Mouse (Mus musculus): Measurements from ENCODE around the gene Ngb. TPM values are rescaled to one million over a fixed set of nuclear protein-coding genes. Genes with fewer than 3 reads are reported as not detected.
A peak's percentile ranks its signal among the peaks of the same experiment; 100 is the strongest.

Ngb gene
- total and polyA plus RNA-seq, 3 experiments = not detected

DNA sequence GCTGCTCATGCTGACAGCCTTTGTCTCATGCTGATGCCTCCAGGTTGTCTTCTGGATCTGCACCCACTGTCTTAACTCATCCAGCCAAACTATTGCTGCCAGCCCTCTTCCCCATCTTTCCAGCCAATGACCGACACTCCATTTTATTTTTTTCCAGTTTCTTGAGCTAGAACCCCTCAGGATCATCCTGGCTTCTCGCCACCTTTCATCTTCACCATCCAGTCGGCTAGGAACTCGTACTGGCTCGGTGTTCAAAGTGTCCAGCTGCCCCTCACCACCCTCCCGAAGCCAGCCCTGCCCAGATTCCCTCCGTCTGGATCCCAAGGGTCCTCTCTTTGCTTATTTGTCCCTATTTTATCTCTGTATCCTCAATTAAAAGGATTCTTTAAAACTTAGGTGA is 47.5 kb downstream of the Ngb start:
- peaks cover 82% of the 10 kb centered on the region for H3K27me3 ChIP-seq (replicated peaks)
- dilution Hi-C loops (cut with MboI; ENCODE audit: extremely low pct_ligation_motif_present, extremely low pct_unique_long_range_greater_than_20kb, low sequenced_read_pairs) (no loop called here), in situ Hi-C loops (cut with MboI; ENCODE audit: low pct_ligation_motif_present, low pct_unique_long_range_greater_than_20kb, low sequenced_read_pairs) (no loop called here)
- no peak for DNase-seq (ENCODE audit: extremely low read depth)
- no peak overlapping the region for H3K4me3 ChIP-seq (replicated peaks in 1 of 3; ENCODE audit: low read depth in 2 of 3, low read length in 2 of 3, poor library complexity in 1 of 3)
- H3K4me2 ChIP-seq (ENCODE audit: insufficient read depth, low read depth, poor library complexity, severe bottlenecking) = no peak overlapping the region
- H3K9me3 ChIP-seq (replicated peaks; ENCODE audit: low read length) = no peaks in the 10 kb centered on the region
- H3K9ac ChIP-seq (ENCODE audit: insufficient read depth, low read depth) = no peak overlapping the region
- no peaks in the 10 kb centered on the region for H3K4me1 ChIP-seq (ENCODE audit: control insufficient read depth in 1 of 2, insufficient read depth in 2 of 2)
- no peak overlapping the region for H3K27ac ChIP-seq (ENCODE audit: insufficient read depth, low read depth)
- no peak for TF ChIP-seq KAT2A (IDR thresholded peaks at IDR 0.05; ENCODE audit: insufficient replicate concordance, low read length)
- TF ChIP-seq MAZ (IDR thresholded peaks at IDR 0.05; ENCODE audit: low read depth, low read length) = no peak
- no peak for TF ChIP-seq RCOR1 (conservative IDR thresholded peaks at IDR 0.05; ENCODE audit: low read depth, low read length)
- no peak for TF ChIP-seq E2F4 (IDR thresholded peaks at IDR 0.05; ENCODE audit: insufficient replicate concordance, low read depth, low read length)
- TF ChIP-seq IRF4 (IDR thresholded peaks at IDR 0.05; ENCODE audit: low read depth, low read length) = no peak
- TF ChIP-seq HCFC1 (IDR thresholded peaks at IDR 0.05; ENCODE audit: low read depth, low read length) = no peak
- TF ChIP-seq CTCF (conservative IDR thresholded peaks at IDR 0.05 in 1 of 2, IDR thresholded peaks at IDR 0.05 in 1 of 2; ENCODE audit: low read depth in 2 of 2, low read length in 2 of 2) = no peak
- no peak for TF ChIP-seq SMC3 (IDR thresholded peaks at IDR 0.05; ENCODE audit: low read depth, low read length)
- no peak for TF ChIP-seq POLR2AphosphoS2 (IDR thresholded peaks at IDR 0.05; ENCODE audit: low read depth, low read length)
- no peak for TF ChIP-seq TCF12 (IDR thresholded peaks at IDR 0.05; ENCODE audit: low read depth, low read length)
- TF ChIP-seq TBP (conservative IDR thresholded peaks at IDR 0.05; ENCODE audit: low read depth, low read length) = no peak
- no peak for TF ChIP-seq ELF1 (IDR thresholded peaks at IDR 0.05; ENCODE audit: low read depth, low read length)
- no peaks in the 10 kb centered on the region for H3K36me3 ChIP-seq (replicated peaks in 1 of 2; ENCODE audit: control insufficient read depth in 1 of 2, insufficient read depth in 1 of 2, low read length in 1 of 2)
- H3K79me2 ChIP-seq (replicated peaks; ENCODE audit: control insufficient read depth, extremely low read depth, insufficient read depth, poor library complexity, severe bottlenecking) = no peaks in the 10 kb centered on the region

- Histone ChIP-seq H3K4me2 (ENCODE audit: insufficient read depth, low read depth, poor library complexity, severe bottlenecking) (no peak overlapping the region), H3K9ac (ENCODE audit: insufficient read depth, low read depth) (no peak overlapping the region), H3K79me2 (replicated peaks; ENCODE audit: control insufficient read depth, extremely low read depth, insufficient read depth, poor library complexity, severe bottlenecking) (no peaks in the 10 kb centered on the region), H3K4me3 (replicated peaks in 1 of 3; ENCODE audit: low read depth in 2 of 3, low read length in 2 of 3, poor library complexity in 1 of 3) (no peak overlapping the region), H3K4me1 (ENCODE audit: control insufficient read depth in 1 of 2, insufficient read depth in 2 of 2) (no peaks in the 10 kb centered on the region), H3K27me3 (replicated peaks) (peaks cover 79% of the 10 kb centered on the region), H3K36me3 (replicated peaks in 1 of 2; ENCODE audit: control insufficient read depth in 1 of 2, insufficient read depth in 1 of 2, low read length in 1 of 2) (no peaks in the 10 kb centered on the region), H3K27ac (ENCODE audit: insufficient read depth, low read depth) (no peak overlapping the region), H3K9me3 (replicated peaks; ENCODE audit: low read length) (no peaks in the 10 kb centered on the region)
- no peak for TF ChIP-seq TCF12 (IDR thresholded peaks at IDR 0.05; ENCODE audit: low read depth, low read length)
- TF ChIP-seq CHD2 (IDR thresholded peaks at IDR 0.05; ENCODE audit: low read length) = no peak
- TF ChIP-seq CTCF (conservative IDR thresholded peaks at IDR 0.05 in 1 of 2, IDR thresholded peaks at IDR 0.05 in 1 of 2; ENCODE audit: low read depth in 2 of 2, low read length in 2 of 2) = peak; percentile 86 to 87
- 0 out of 2 replicates have a peak, but pooled peaks have one; percentile 22 for TF ChIP-seq ELF1 (IDR thresholded peaks at IDR 0.05; ENCODE audit: low read depth, low read length)
- no peak for TF ChIP-seq JUN (IDR thresholded peaks at IDR 0.05; ENCODE audit: insufficient read depth, low read depth, low read length)
- no peak for TF ChIP-seq MXI1 (IDR thresholded peaks at IDR 0.05; ENCODE audit: low read depth, low read length)
- TF ChIP-seq USF1 (IDR thresholded peaks at IDR 0.05; ENCODE audit: low read depth, low read length) = no peak
- no peak for TF ChIP-seq POLR2AphosphoS2 (IDR thresholded peaks at IDR 0.05; ENCODE audit: low read depth, low read length)
- no peak for TF ChIP-seq GABPA (IDR thresholded peaks at IDR 0.05; ENCODE audit: insufficient replicate concordance, low read depth, low read length)
- no peak for TF ChIP-seq MAX (IDR thresholded peaks at IDR 0.05; ENCODE audit: low read length)
- TF ChIP-seq ZC3H11A (IDR thresholded peaks at IDR 0.05; ENCODE audit: low read depth, low read length) = peak; percentile 38
- 0 out of 2 replicates have a peak, but pooled peaks have one; percentile 26 for TF ChIP-seq SIN3A (IDR thresholded peaks at IDR 0.05; ENCODE audit: low read length)
- no peak for TF ChIP-seq MEF2A (IDR thresholded peaks at IDR 0.05; ENCODE audit: borderline replicate concordance, low read depth, low read length)
- peak; percentile 75 for TF ChIP-seq SMC3 (IDR thresholded peaks at IDR 0.05; ENCODE audit: low read depth, low read length)
- TF ChIP-seq RAD21 (IDR thresholded peaks at IDR 0.05; ENCODE audit: low read depth, low read length) = peak; percentile 80
- no peak for TF ChIP-seq RCOR1 (conservative IDR thresholded peaks at IDR 0.05; ENCODE audit: low read depth, low read length)
- 0 out of 2 replicates have a peak, but pooled peaks have one; percentile 6 for TF ChIP-seq BHLHE40 (IDR thresholded peaks at IDR 0.05; ENCODE audit: low read depth, low read length)
- no peak for TF ChIP-seq IRF4 (IDR thresholded peaks at IDR 0.05; ENCODE audit: low read depth, low read length)
- no peak for TF ChIP-seq KAT2A (IDR thresholded peaks at IDR 0.05; ENCODE audit: insufficient replicate concordance, low read length)
- no peak for TF ChIP-seq UBTF (IDR thresholded peaks at IDR 0.05; ENCODE audit: low read depth, low read length)
- TF ChIP-seq USF2 (conservative IDR thresholded peaks at IDR 0.05; ENCODE audit: low read depth, low read length) = no peak
- peak; percentile 42; the same call in 1 of the 2 replicates for TF ChIP-seq NELFE (IDR thresholded peaks at IDR 0.05; ENCODE audit: low read depth, low read length)
- no peak for TF ChIP-seq CHD1 (IDR thresholded peaks at IDR 0.05; ENCODE audit: low read depth, low read length)
- no peak for TF ChIP-seq ZNF384 (IDR thresholded peaks at IDR 0.05; ENCODE audit: low read depth, low read length)
- dilution Hi-C loops (cut with MboI; ENCODE audit: extremely low pct_ligation_motif_present, extremely low pct_unique_long_range_greater_than_20kb, low sequenced_read_pairs) = no loop called here
- in situ Hi-C loops (cut with MboI; ENCODE audit: low pct_ligation_motif_present, low pct_unique_long_range_greater_than_20kb, low sequenced_read_pairs) = no loop called here
- peak; percentile 60 for DNase-seq (ENCODE audit: extremely low read depth)
Observed at GRCm38 (mm10) chr12:87052661-87053321, 49.5 kb downstream of the Ngb start.

All from CH12.LX (cell line).